Mouse (Mus musculus) small intestine, adult 2 months (tissue): ENCODE data around the gene Gm49387. TPM values are rescaled to one million over a fixed set of nuclear protein-coding genes. Genes with fewer than 3 reads are reported as not detected.

ENCODE experiments used
- H3K27ac ChIP-seq: fragments of 200-500 bp; 2 replicates; pipeline ENCODE4 v1.5.1; 2012; ENCODE audit warnings: low read depth, low read length, control low read depth, inconsistent platforms; ENCODE audit not compliant: insufficient read depth
- H3K27me3 ChIP-seq: fragments of 200-500 bp; 2 replicates; pipeline ENCODE4 v1.6.1; 2012; ENCODE audit warnings: mild to moderate bottlenecking, moderate library complexity, low read length, inconsistent platforms; ENCODE audit not compliant: control insufficient read depth, insufficient read depth
- H3K36me3 ChIP-seq: fragments of 200-500 bp; 2 replicates; pipeline ENCODE4 v1.6.1; 2012; ENCODE audit warnings: mild to moderate bottlenecking, low read length, control low read depth, inconsistent platforms; ENCODE audit not compliant: control insufficient read depth, insufficient read depth
- H3K4me1 ChIP-seq: fragments of 200-500 bp; 2 replicates; pipeline ENCODE4 v1.6.1; 2012; ENCODE audit warnings: low read length, inconsistent platforms, mixed read lengths; ENCODE audit not compliant: control insufficient read depth, insufficient read depth, insufficient read length
- H3K4me3 ChIP-seq: fragments of 200-500 bp; 2 replicates; pipeline ENCODE4 v1.5.1; 2012; ENCODE audit warnings: low read depth, mild to moderate bottlenecking, control low read depth, inconsistent platforms, low read length, moderate library complexity
- CTCF ChIP-seq: fragments of 200-500 bp; IDR thresholded peaks from 2 replicates; pipeline ENCODE4 v1.5.1; 2012; ENCODE audit warnings: low read depth, mild to moderate bottlenecking, control low read depth, inconsistent platforms, low read length, moderate library complexity, mixed read lengths; ENCODE audit not compliant: insufficient replicate concordance, insufficient read length; ENCODE audit errors: extremely low read depth
- POLR2A ChIP-seq: fragments of 200-500 bp; IDR thresholded peaks from 2 replicates; pipeline ENCODE4 v1.6.1; 2012; ENCODE audit warnings: low read depth, mild to moderate bottlenecking, control low read depth, inconsistent platforms, low read length, moderate library complexity
- WGBS: fragments of 180-500 bp; shearing (Covaris S2); methylation state at CpG from one replicate; pipeline ENCODE4 v1.1.7; 2018; 5-methylcytosine and 5-hydroxymethylcytosine counted together
- polyA plus RNA-seq: library from polyadenylated mRNA; depleted of rRNA; stranded (reverse); fragments of >200 nt; gene quantifications from 2 replicates; pipeline ENCODE4 v1.2.3, GENCODE M21; 2012

Gene Gm49387
- polyA plus RNA-seq, 1 experiment, result not detected

GRCm38 (mm10) chr14:31645920-31646319, 5.2 kb upstream of the Gm49387 start:
- Histone ChIP-seq H3K4me3 (no peak overlapping the region), H3K36me3 (no peaks in the 10 kb centered on the region), H3K4me1 (peaks cover 11% of the 10 kb centered on the region; the same call in 1 of the 2 replicates), H3K27me3 (no peaks in the 10 kb centered on the region), H3K27ac (no peak overlapping the region)
- 89% methylated on average over 7 of the region's 7 CpGs for WGBS
- TF ChIP-seq POLR2A (no peak), CTCF (no peak)

- peak overlapping the region; percentile 89 for H3K27ac ChIP-seq
- H3K4me1 ChIP-seq, result peaks cover 13% of the 10 kb centered on the region; the same call in 1 of the 2 replicates
- 46% methylated on average over 3 of the region's 3 CpGs for WGBS
- no peaks in the 10 kb centered on the region for H3K36me3 ChIP-seq
- H3K27me3 ChIP-seq, result no peaks in the 10 kb centered on the region
- TF ChIP-seq CTCF, result no peak
- TF ChIP-seq POLR2A, result no peak
- H3K4me3 ChIP-seq, result no peak overlapping the region
Observed at GRCm38 (mm10) chr14:31644931-31645547, 4.4 kb upstream of the Gm49387 start.

GRCm38 (mm10) chr14:31644183-31644830, 3.6 kb upstream of the Gm49387 start:
- Histone ChIP-seq H3K4me1 (peaks cover 13% of the 10 kb centered on the region; the same call in 1 of the 2 replicates), H3K27ac (peak overlapping the region; percentile 89), H3K27me3 (no peaks in the 10 kb centered on the region), H3K36me3 (no peaks in the 10 kb centered on the region), H3K4me3 (no peak overlapping the region)
- TF ChIP-seq POLR2A, result no peak
- TF ChIP-seq CTCF, result no peak
- 47% methylated on average over 5 of the region's 5 CpGs for WGBS

GRCm38 (mm10) chr14:31641506-31642155, 953 bp upstream of the Gm49387 start:
- H3K4me3 ChIP-seq, result peak overlapping the region; percentile 66; the same call in 1 of the 2 replicates
- TF ChIP-seq CTCF, result no peak
- TF ChIP-seq POLR2A, result no peak
- peak overlapping the region; percentile 80 for H3K27ac ChIP-seq
- no peaks in the 10 kb centered on the region for H3K27me3 ChIP-seq
- H3K36me3 ChIP-seq, result no peaks in the 10 kb centered on the region
- 28% methylated on average over 9 of the region's 9 CpGs for WGBS
- peaks cover 13% of the 10 kb centered on the region; the same call in 1 of the 2 replicates for H3K4me1 ChIP-seq

DNA sequence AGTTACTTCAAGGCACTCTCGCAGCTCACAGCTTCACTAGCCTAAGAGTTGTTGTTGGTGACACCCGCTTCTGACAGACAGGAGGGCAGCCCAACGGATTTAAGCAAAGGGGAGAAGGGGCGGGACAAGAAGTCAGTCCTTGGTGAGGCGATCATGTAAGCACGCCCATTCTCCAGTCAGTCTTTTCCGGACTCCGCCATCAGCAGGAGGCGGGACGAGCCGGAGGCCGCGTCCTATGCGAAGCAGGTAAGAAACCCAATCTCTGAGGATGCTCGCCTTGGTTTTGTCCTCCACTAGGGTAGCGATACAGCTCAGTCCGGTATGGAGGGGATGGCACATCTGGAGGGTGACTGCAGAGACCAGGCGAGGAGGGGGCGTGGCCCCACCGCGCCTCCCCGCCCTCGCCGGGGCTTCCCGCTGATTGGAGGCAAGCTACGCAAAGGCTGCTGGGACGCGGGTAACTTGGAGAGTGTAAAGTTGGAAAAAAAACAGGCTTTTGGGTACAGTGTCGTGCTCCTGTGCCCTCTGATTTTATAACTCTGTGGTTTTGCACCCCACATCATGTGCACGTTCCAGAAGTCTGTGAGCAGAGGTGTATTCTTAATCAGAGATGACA, 320 bp upstream of the Gm49387 start, which contains the start of the genes Btd and Hacl1:
Gene Btd, plus strand, starts transcription at position 139 of the 616 bp plus-strand sequence.
Gene Hacl1, minus strand, starts transcription at position 397 of the 616 bp plus-strand sequence.
- peak within 1 kb of the TSS; percentile 80 for H3K27ac ChIP-seq
- WGBS, result 0% methylated on average over 30 of the region's 30 CpGs
- H3K4me1 ChIP-seq, result peaks cover 13% of the 10 kb centered on the region; the same call in 1 of the 2 replicates
- H3K4me3 ChIP-seq, result peak within 1 kb of the TSS; percentile 66
- no peaks in the 10 kb centered on the region for H3K36me3 ChIP-seq
- H3K27me3 ChIP-seq, result no peaks in the 10 kb centered on the region
- TF ChIP-seq CTCF (no peak), POLR2A (peak; percentile 51; the same call in 1 of the 2 replicates)

GRCm38 (mm10) chr14:31630677-31631076, 10.0 kb downstream of the Gm49387 start:
- Histone ChIP-seq H3K4me3 (no peak overlapping the region), H3K27me3 (no peaks in the 10 kb centered on the region), H3K36me3 (peaks cover 4% of the 10 kb centered on the region; the same call in 1 of the 2 replicates), H3K4me1 (no peaks in the 10 kb centered on the region), H3K27ac (no peak overlapping the region)
- 86% methylated on average over 7 of the region's 7 CpGs for WGBS
- TF ChIP-seq POLR2A, result no peak

GRCm38 (mm10) chr14:31622748-31623147, 17.9 kb downstream of the Gm49387 start:
- Histone ChIP-seq H3K4me3 (no peak overlapping the region), H3K27me3 (no peaks in the 10 kb centered on the region), H3K36me3 (no peaks in the 10 kb centered on the region), H3K4me1 (no peaks in the 10 kb centered on the region), H3K27ac (no peak overlapping the region)
- TF ChIP-seq POLR2A (no peak), CTCF (no peak)
- 83% methylated on average over 12 of the region's 12 CpGs for WGBS
